Mouse (Mus musculus) layer of hippocampus, postnatal 10 days (tissue): ENCODE measurements at regions not wholly inside any gene's neighbourhood (a gene's known extent, or its start where the extent isn't known, plus 50 kb on each side); places are given as distances from the start of the nearest gene placed in this dataset.
A peak's percentile ranks its signal among the peaks of the same experiment; 100 is the strongest.

Experiments used
- DNase-seq, 2 experiments: peaks; one replicate each; pipeline ENCODE4 v3.0.0; 2021; ENCODE audit warnings: low spot score in 2 of 2

- DNase-seq, result no peak
Observed at GRCm38 (mm10) chr1:10771793-10772192, 642.1 kb upstream of the A830018L16Rik start.

GRCm38 (mm10) chr1:10794074-10794783 is 619.7 kb upstream of the A830018L16Rik start:
- DNase-seq, result no peak

- peak; percentile 41 to 53 for DNase-seq
Observed at GRCm38 (mm10) chr1:10835653-10836415, 578.1 kb upstream of the A830018L16Rik start.

GRCm38 (mm10) chr1:10837180-10837579 is 576.7 kb upstream of the A830018L16Rik start:
- DNase-seq, result peak; percentile 12 to 27

GRCm38 (mm10) chr1:10852934-10853333 is 561.0 kb upstream of the A830018L16Rik start:
- no peak for DNase-seq

- DNase-seq, result no peak
Observed at GRCm38 (mm10) chr1:10854495-10854894, 559.4 kb upstream of the A830018L16Rik start.

- DNase-seq, result peak; percentile 23 to 43
Observed at GRCm38 (mm10) chr1:10871163-10871853, 542.6 kb upstream of the A830018L16Rik start.

- DNase-seq, result no peak
Observed at GRCm38 (mm10) chr1:10872266-10872665, 541.6 kb upstream of the A830018L16Rik start.

- no peak for DNase-seq
Observed at GRCm38 (mm10) chr1:10872726-10873125, 541.2 kb upstream of the A830018L16Rik start.

- peak in 1 of 2 experiments; percentile 7 for DNase-seq
Observed at GRCm38 (mm10) chr1:10877391-10878170, 536.3 kb upstream of the A830018L16Rik start.

- no peak for DNase-seq
Observed at GRCm38 (mm10) chr1:10878221-10878760, 535.6 kb upstream of the A830018L16Rik start.

- DNase-seq, result no peak
Observed at GRCm38 (mm10) chr1:10880026-10880727, 533.7 kb upstream of the A830018L16Rik start.

GRCm38 (mm10) chr1:10898806-10899205 is 515.1 kb upstream of the A830018L16Rik start:
- DNase-seq, result no peak

GRCm38 (mm10) chr1:10902721-10903120 is 511.2 kb upstream of the A830018L16Rik start:
- no peak for DNase-seq

- DNase-seq, result no peak
Observed at GRCm38 (mm10) chr1:10919958-10920357, 493.9 kb upstream of the A830018L16Rik start.

GRCm38 (mm10) chr1:10932378-10933077 is 481.4 kb upstream of the A830018L16Rik start:
- DNase-seq, result no peak

GRCm38 (mm10) chr1:10933206-10933605 is 480.7 kb upstream of the A830018L16Rik start:
- DNase-seq, result no peak

- DNase-seq, result no peak
Observed at GRCm38 (mm10) chr1:10938436-10938835, 475.5 kb upstream of the A830018L16Rik start.

GRCm38 (mm10) chr1:10940326-10940725 is 473.6 kb upstream of the A830018L16Rik start:
- DNase-seq, result no peak
